Mouse (Mus musculus) kidney, embryonic 14.5 days (tissue): ENCODE measurements around the gene Gm10134. TPM values are rescaled to one million over a fixed set of nuclear protein-coding genes. Genes with fewer than 3 reads are reported as not detected.
A peak's percentile ranks its signal among the peaks of the same experiment; 100 is the strongest.

Experiments
- ATAC-seq: fragments of 200-750 bp; cut with Nextera tagmentation; 2 replicates; pipeline ENCODE4 v1.8.0; 2017; ENCODE audit warnings: moderate number of reproducible peaks, mild to moderate bottlenecking, moderate TSS enrichment, moderate library complexity; ENCODE audit not compliant: low FRiP score, low TSS enrichment
- H3K27ac ChIP-seq: fragments of 300-500 bp; sonication (generic); 2 replicates; pipeline ENCODE4 v1.5.1; 2014; ENCODE audit warnings: low read depth, mild to moderate bottlenecking, low read length, moderate library complexity, mixed read lengths
- H3K27me3 ChIP-seq: fragments of 300-500 bp; sonication (generic); 2 replicates; pipeline ENCODE4 v1.6.1; 2014; ENCODE audit warnings: mild to moderate bottlenecking, low read length; ENCODE audit not compliant: control insufficient read depth, insufficient read depth
- H3K36me3 ChIP-seq: fragments of 300-500 bp; sonication (generic); 2 replicates; pipeline ENCODE4 v1.6.1; 2014; ENCODE audit warnings: low read length, mixed read lengths; ENCODE audit not compliant: control insufficient read depth, insufficient read depth
- H3K4me1 ChIP-seq: fragments of 300-500 bp; sonication (generic); 2 replicates; pipeline ENCODE4 v1.6.1; 2014; ENCODE audit warnings: low read length, mixed read lengths; ENCODE audit not compliant: control insufficient read depth, insufficient read depth
- H3K4me2 ChIP-seq: fragments of 300-500 bp; sonication (generic); replicated peaks from 2 replicates; pipeline ENCODE4 v1.6.1; 2014; ENCODE audit warnings: low read depth, mild to moderate bottlenecking, low read length
- H3K4me3 ChIP-seq: fragments of 300-500 bp; sonication (generic); 2 replicates; pipeline ENCODE4 v1.5.1; 2014; ENCODE audit warnings: mild to moderate bottlenecking, low read length
- H3K9ac ChIP-seq: fragments of 300-500 bp; sonication (generic); 2 replicates; pipeline ENCODE4 v1.6.1; 2014; ENCODE audit warnings: low read depth, mild to moderate bottlenecking, low read length, moderate library complexity
- H3K9me3 ChIP-seq: fragments of 300-500 bp; sonication (generic); 2 replicates; pipeline ENCODE4 v1.6.1; 2016; ENCODE audit warnings: low read length; ENCODE audit not compliant: control insufficient read depth
- WGBS: fragments of 180-500 bp; shearing (Covaris S2); extraction: QIAGEN DNeasy Blood & Tissue Kit; methylation state at CpG from one replicate; pipeline ENCODE4 v1.1.7; 2014; 5-methylcytosine and 5-hydroxymethylcytosine counted together
- polyA plus RNA-seq: library from polyadenylated mRNA; unstranded; fragments of >200 nt; fragmentation: Nextera tagmentation; extraction: Ambion mirVana; gene quantifications from 2 replicates; pipeline ENCODE4 v1.2.1, GENCODE M21; 2014

Gene Gm10134
- polyA plus RNA-seq, 1 experiment from 2014 or later = 9.9 TPM

DNA sequence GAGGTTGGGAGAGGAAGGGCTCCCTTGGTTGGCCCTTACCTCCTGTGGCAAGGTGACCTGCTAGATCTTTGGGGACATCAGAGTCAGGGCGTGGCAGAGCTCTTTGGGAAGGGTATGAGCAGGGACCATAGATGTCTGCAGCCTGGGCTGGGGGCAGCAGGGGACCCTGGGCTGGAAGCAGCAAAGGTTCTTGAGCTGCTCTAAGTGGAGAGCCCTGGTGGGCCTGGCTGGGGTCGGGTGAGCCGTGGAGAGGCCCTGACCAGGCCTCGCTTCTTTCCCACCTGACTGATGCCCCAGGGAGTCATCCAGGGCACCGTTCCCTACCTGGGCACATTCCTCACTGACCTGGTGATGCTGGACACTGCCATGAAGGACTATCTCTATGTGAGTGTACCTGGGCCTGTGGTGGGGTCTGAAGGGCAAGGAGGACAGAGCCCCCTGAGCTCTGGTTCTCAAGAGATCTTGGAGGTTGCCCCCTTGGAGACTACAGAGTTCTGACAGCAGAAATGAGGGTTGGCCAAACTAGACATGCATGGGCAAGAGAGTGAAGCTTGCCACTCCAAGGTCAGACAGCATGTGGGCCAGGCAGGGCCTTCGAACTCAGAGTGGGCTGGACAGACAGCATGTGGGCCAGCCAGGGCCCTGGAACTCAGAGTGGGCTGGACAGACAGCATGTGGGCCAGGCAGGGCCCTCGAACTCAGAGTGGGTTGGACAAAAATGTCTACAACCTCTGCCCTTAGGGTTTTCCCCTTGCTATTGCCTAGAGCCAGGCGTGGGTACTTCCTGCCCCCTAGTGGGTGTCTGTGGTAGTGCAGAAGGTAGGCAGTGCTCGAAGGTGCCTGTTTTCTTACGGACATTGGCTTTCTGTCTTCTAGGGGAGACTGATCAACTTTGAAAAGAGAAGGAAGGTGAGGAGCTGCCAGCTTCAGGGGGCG is 41.6 kb downstream of the Gm10134 start:
- Histone ChIP-seq H3K27me3 (no peaks in the 10 kb centered on the region), H3K27ac (no peak overlapping the region), H3K4me1 (no peaks in the 10 kb centered on the region), H3K4me3 (no peak overlapping the region), H3K9me3 (no peaks in the 10 kb centered on the region), H3K36me3 (peaks cover 73% of the 10 kb centered on the region), H3K9ac (no peak overlapping the region), H3K4me2 (no peak overlapping the region)
- 51% methylated on average over 11 of the region's 11 CpGs for WGBS
- ATAC-seq = peak; percentile 58; the same call in 1 of the 2 replicates

GRCm38 (mm10) chr2:28549157-28549556 is 43.3 kb downstream of the Gm10134 start:
- ATAC-seq = no peak

GRCm38 (mm10) chr2:28552301-28552700 is 46.4 kb downstream of the Gm10134 start:
- Histone ChIP-seq H3K4me3 (no peak overlapping the region), H3K36me3 (peaks cover 59% of the 10 kb centered on the region), H3K27ac (no peak overlapping the region), H3K9ac (no peak overlapping the region), H3K4me2 (no peak overlapping the region), H3K4me1 (no peaks in the 10 kb centered on the region), H3K9me3 (no peaks in the 10 kb centered on the region), H3K27me3 (no peaks in the 10 kb centered on the region)
- no peak for ATAC-seq
- 97% methylated on average over 5 of the region's 5 CpGs for WGBS

More at GRCm38 (mm10) chr2:28549157-28549556, 43.3 kb downstream of the Gm10134 start:
- Histone ChIP-seq H3K4me3 (no peak overlapping the region), H3K27ac (no peak overlapping the region), H3K4me2 (no peak overlapping the region), H3K9ac (no peak overlapping the region), H3K9me3 (no peaks in the 10 kb centered on the region), H3K36me3 (peaks cover 76% of the 10 kb centered on the region), H3K4me1 (no peaks in the 10 kb centered on the region), H3K27me3 (no peaks in the 10 kb centered on the region)
- WGBS = 92% methylated on average over 13 of the region's 13 CpGs

Other genes with a start within 250 kb of the Gm10134 start
- 3.0 and 6.2 TPM in 2 replicates for gene Ppp1r26, start 59.3 kb upstream of the Gm10134 start, polyA plus RNA-seq
- gene 1700007K13Rik, start 39.8 kb upstream of the Gm10134 start, polyA plus RNA-seq = 0.37 and 0.53 TPM in 2 replicates
- 51.9 and 73.0 TPM in 2 replicates for gene Mrps2, start 38.0 kb upstream of the Gm10134 start, polyA plus RNA-seq
- 2.7 and 3.5 TPM in 2 replicates for gene Gbgt1, start 9.2 kb upstream of the Gm10134 start, polyA plus RNA-seq
- gene Ralgds, start 7.0 kb downstream of the Gm10134 start, polyA plus RNA-seq = 23.7 and 26.6 TPM in 2 replicates
- gene Cel, start 57.3 kb downstream of the Gm10134 start, polyA plus RNA-seq = not detected in 2 replicates
- 31.1 and 35.8 TPM in 2 replicates for gene Gtf3c5, start 77.7 kb downstream of the Gm10134 start, polyA plus RNA-seq
- gene Gfi1b, start 115.9 kb downstream of the Gm10134 start, polyA plus RNA-seq = 0.45 and 0.49 TPM in 2 replicates
- gene Tsc1, start 135.1 kb downstream of the Gm10134 start, polyA plus RNA-seq = 14.8 and 22.2 TPM in 2 replicates
- gene Spaca9, start 193.6 kb downstream of the Gm10134 start, polyA plus RNA-seq = 4.0 and 4.9 TPM in 2 replicates
- gene Ak8, start 194.1 kb downstream of the Gm10134 start, polyA plus RNA-seq = 0.84 and 0.97 TPM in 2 replicates